Mouse (Mus musculus): ENCODE results near the gene Bola2.

DNA sequence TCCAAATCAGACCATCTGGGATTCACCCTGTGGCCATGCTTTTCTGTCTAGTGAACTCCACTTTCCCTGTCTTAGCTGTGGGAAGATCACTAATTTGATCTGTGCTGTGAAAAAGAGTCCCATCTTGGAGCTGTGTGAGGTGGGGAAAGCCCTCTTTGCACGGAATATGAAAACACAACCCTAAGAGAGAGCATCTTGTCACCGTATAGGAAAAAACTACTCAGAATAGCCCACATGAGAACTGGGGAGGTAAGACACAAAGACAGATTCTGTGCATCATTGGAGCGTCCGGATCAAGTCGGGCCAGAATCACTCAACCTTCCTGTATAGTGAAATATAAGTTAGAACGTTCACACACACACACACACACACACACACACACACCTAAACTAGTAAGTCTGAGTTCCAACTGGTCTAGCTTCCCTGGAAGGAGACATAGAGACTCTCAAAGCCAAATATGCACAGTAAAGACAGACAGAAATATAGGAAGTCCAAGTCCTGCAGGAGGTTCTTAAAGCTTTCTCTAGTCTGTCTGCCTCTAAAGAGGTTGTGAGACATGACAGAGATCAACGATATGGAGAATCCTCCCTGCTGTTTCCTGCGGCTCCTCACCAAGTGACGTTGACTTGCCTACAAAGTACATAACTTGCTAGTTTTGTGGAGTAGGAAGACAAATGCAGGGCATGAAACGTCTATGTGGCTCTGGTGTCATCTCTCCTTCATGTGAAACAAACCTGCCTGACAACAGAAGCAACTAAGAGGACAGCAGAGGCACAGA lies 13.2 kb downstream of the Bola2 start:
- TF ChIP-seq POLR2A (IDR thresholded peaks at IDR 0.05; ENCODE audit: low read depth, low read length) (no peak), ZNF384 (IDR thresholded peaks at IDR 0.05; ENCODE audit: low read depth, low read length) (no peak), POLR2AphosphoS2 (IDR thresholded peaks at IDR 0.05; ENCODE audit: low read depth, low read length) (no peak), CHD1 (IDR thresholded peaks at IDR 0.05; ENCODE audit: low read depth, low read length) (no peak), NELFE (IDR thresholded peaks at IDR 0.05; ENCODE audit: low read depth, low read length) (no peak), CTCF (conservative IDR thresholded peaks at IDR 0.05 in 1 of 2, IDR thresholded peaks at IDR 0.05 in 1 of 2; ENCODE audit: low read depth in 2 of 2, low read length in 2 of 2) (no peak), GABPA (IDR thresholded peaks at IDR 0.05; ENCODE audit: insufficient replicate concordance, low read depth, low read length) (no peak)

Measured in CH12.LX (cell line).